Mouse (Mus musculus) hindbrain, embryonic 14.5 days (tissue): ENCODE results near the gene Phf6. TPM values are rescaled to one million over a fixed set of nuclear protein-coding genes. Genes with fewer than 3 reads are reported as not detected.
"Not testable (repeated sequence)": the region's sequence is repeated elsewhere in the genome, so short reads cannot be mapped to it uniquely, and the experiment has no call there.

Experiments
- ATAC-seq: fragments of 200-750 bp; cut with Nextera tagmentation; 2 replicates; pipeline ENCODE4 v1.8.0; 2017; ENCODE audit warnings: moderate number of reproducible peaks, mild to moderate bottlenecking, moderate TSS enrichment, moderate library complexity; ENCODE audit not compliant: low FRiP score
- DNase-seq: peaks from one replicate; pipeline ENCODE4 v3.0.0-alpha.2; 2015; ENCODE audit warnings: low spot score
- H3K27ac ChIP-seq: fragments of 300-500 bp; sonication (generic); 2 replicates; pipeline ENCODE4 v1.5.1; 2014; ENCODE audit warnings: mild to moderate bottlenecking, moderate library complexity
- H3K27me3 ChIP-seq: fragments of 300-500 bp; sonication (generic); 2 replicates; pipeline ENCODE4 v1.6.1; 2014; ENCODE audit warnings: mild to moderate bottlenecking, low read length, mixed read lengths; ENCODE audit not compliant: control insufficient read depth, insufficient read depth
- H3K36me3 ChIP-seq: fragments of 300-500 bp; sonication (generic); replicated peaks from 2 replicates; pipeline ENCODE4 v1.6.1; 2014; ENCODE audit not compliant: control insufficient read depth, insufficient read depth
- H3K4me1 ChIP-seq: fragments of 300-500 bp; sonication (generic); replicated peaks from 2 replicates; pipeline ENCODE4 v1.6.1; 2014; ENCODE audit warnings: antibody characterized with exemption, low read length, mixed read lengths; ENCODE audit not compliant: control insufficient read depth, insufficient read depth
- H3K4me2 ChIP-seq: fragments of 300-500 bp; sonication (generic); replicated peaks from 2 replicates; pipeline ENCODE4 v1.6.1; 2014; ENCODE audit warnings: mild to moderate bottlenecking, moderate library complexity
- H3K4me3 ChIP-seq: fragments of 300-500 bp; sonication (generic); replicated peaks from 2 replicates; pipeline ENCODE4 v1.5.1; 2014; ENCODE audit warnings: mild to moderate bottlenecking, low read length
- H3K9ac ChIP-seq: fragments of 300-500 bp; sonication (generic); 2 replicates; pipeline ENCODE4 v1.6.1; 2014
- H3K9me3 ChIP-seq: fragments of 300-500 bp; sonication (generic); 2 replicates; pipeline ENCODE4 v1.6.1; 2016; ENCODE audit warnings: low read length; ENCODE audit not compliant: control insufficient read depth
- WGBS: fragments of 180-500 bp; shearing (Covaris S2); extraction: QIAGEN DNeasy Blood & Tissue Kit; methylation state at CpG from one replicate; pipeline ENCODE4 v1.1.7; 2014; 5-methylcytosine and 5-hydroxymethylcytosine counted together
- polyA plus RNA-seq: library from polyadenylated mRNA; unstranded; fragments of >200 nt; fragmentation: Nextera tagmentation; extraction: Ambion mirVana; gene quantifications from 2 replicates; pipeline ENCODE4 v1.2.1, GENCODE M21; 2014

The Phf6 gene
- 71.2 and 81.7 TPM in 2 replicates for polyA plus RNA-seq

GRCm38 (mm10) chrX:52911587-52912371 is at the start of gene Phf6:
Phf6 (plus strand) TSS chrX:52912266.
- no peaks in the 10 kb centered on the region for H3K9me3 ChIP-seq
- peak; percentile 99 for ATAC-seq
- peak within 1 kb of the TSS; percentile 97 for H3K27ac ChIP-seq
- no peaks in the 10 kb centered on the region for H3K27me3 ChIP-seq
- WGBS, result 21% methylated on average over 53 of the region's 54 CpGs
- peak; percentile 87 for DNase-seq
- H3K36me3 ChIP-seq, result no peaks in the 10 kb centered on the region
- peak within 1 kb of the TSS; percentile 84 for H3K9ac ChIP-seq
- no peaks in the 10 kb centered on the region for H3K4me1 ChIP-seq
- H3K4me3 ChIP-seq, result peak within 1 kb of the TSS; percentile 64
- peak within 1 kb of the TSS; percentile 56 for H3K4me2 ChIP-seq

GRCm38 (mm10) chrX:52864126-52864525 is 47.9 kb upstream of the Phf6 start:
- H3K27me3 ChIP-seq, result no peaks in the 10 kb centered on the region
- ATAC-seq (no peak), DNase-seq (peak; percentile 59)
- H3K4me2 ChIP-seq, result no peak overlapping the region
- WGBS, result 61% methylated on average over 2 of the region's 2 CpGs
- H3K4me3 ChIP-seq, result no peak overlapping the region
- H3K27ac ChIP-seq, result no peak overlapping the region
- H3K9ac ChIP-seq, result no peak overlapping the region
- no peaks in the 10 kb centered on the region for H3K36me3 ChIP-seq
- no peaks in the 10 kb centered on the region for H3K9me3 ChIP-seq
- no peaks in the 10 kb centered on the region for H3K4me1 ChIP-seq

- not testable (repeated sequence) for H3K4me3 ChIP-seq, H3K9ac ChIP-seq, DNase-seq, H3K27me3 ChIP-seq, H3K4me2 ChIP-seq, H3K36me3 ChIP-seq, ATAC-seq, H3K27ac ChIP-seq, H3K9me3 ChIP-seq, H3K4me1 ChIP-seq
- 93% methylated on average over 6 of the region's 27 CpGs for WGBS
Measured at GRCm38 (mm10) chrX:52898486-52898885, 13.6 kb upstream of the Phf6 start.

- Histone ChIP-seq H3K4me3 (peak overlapping the region; percentile 64), H3K27ac (peak overlapping the region; percentile 97), H3K9me3 (no peaks in the 10 kb centered on the region), H3K4me1 (no peaks in the 10 kb centered on the region), H3K36me3 (no peaks in the 10 kb centered on the region), H3K9ac (peak overlapping the region; percentile 84), H3K27me3 (no peaks in the 10 kb centered on the region), H3K4me2 (peak overlapping the region; percentile 56)
- peak; percentile 68; the same call in 1 of the 2 replicates for ATAC-seq
- DNase-seq, result no peak
- 16% methylated on average over 25 of the region's 26 CpGs for WGBS
Measured at GRCm38 (mm10) chrX:52912372-52912728, 284 bp downstream of the Phf6 start.

GRCm38 (mm10) chrX:52912826-52913701 is 998 bp downstream of the Phf6 start:
- Histone ChIP-seq H3K4me2 (peak overlapping the region; percentile 56), H3K36me3 (no peaks in the 10 kb centered on the region), H3K27ac (peak overlapping the region; percentile 97), H3K4me1 (no peaks in the 10 kb centered on the region), H3K4me3 (peak overlapping the region; percentile 64), H3K9ac (peak overlapping the region; percentile 84), H3K27me3 (no peaks in the 10 kb centered on the region), H3K9me3 (no peaks in the 10 kb centered on the region)
- DNase-seq (no peak), ATAC-seq (no peak)
- 17% methylated on average over 31 of the region's 31 CpGs for WGBS

GRCm38 (mm10) chrX:52913856-52914255 is 1.8 kb downstream of the Phf6 start:
- Histone ChIP-seq H3K9me3 (no peaks in the 10 kb centered on the region), H3K4me2 (peak overlapping the region; percentile 56), H3K27ac (peak overlapping the region; percentile 20; the same call in 1 of the 2 replicates), H3K9ac (peak overlapping the region; percentile 84), H3K27me3 (no peaks in the 10 kb centered on the region), H3K4me3 (peak overlapping the region; percentile 64), H3K36me3 (no peaks in the 10 kb centered on the region), H3K4me1 (no peaks in the 10 kb centered on the region)
- ATAC-seq (no peak), DNase-seq (no peak)
- 54% methylated on average over 4 of the region's 4 CpGs for WGBS

GRCm38 (mm10) chrX:52914705-52915104 is 2.6 kb downstream of the Phf6 start:
- Histone ChIP-seq H3K27me3 (no peaks in the 10 kb centered on the region), H3K4me3 (peak overlapping the region; percentile 26), H3K4me2 (peak overlapping the region; percentile 58), H3K4me1 (no peaks in the 10 kb centered on the region), H3K27ac (no peak overlapping the region), H3K9ac (peak overlapping the region; percentile 46), H3K9me3 (no peaks in the 10 kb centered on the region), H3K36me3 (no peaks in the 10 kb centered on the region)
- ATAC-seq (no peak), DNase-seq (no peak)

- Histone ChIP-seq H3K4me1 (no peaks in the 10 kb centered on the region), H3K36me3 (no peaks in the 10 kb centered on the region), H3K4me2 (no peak overlapping the region), H3K9me3 (no peaks in the 10 kb centered on the region), H3K4me3 (no peak overlapping the region), H3K9ac (no peak overlapping the region), H3K27ac (no peak overlapping the region), H3K27me3 (no peaks in the 10 kb centered on the region)
- DNase-seq (no peak), ATAC-seq (no peak)
- 57% methylated on average over 6 of the region's 7 CpGs for WGBS
Measured at GRCm38 (mm10) chrX:52916516-52916915, 4.5 kb downstream of the Phf6 start.

GRCm38 (mm10) chrX:52926726-52927125 is 14.7 kb downstream of the Phf6 start:
- H3K9ac ChIP-seq, result no peak overlapping the region
- H3K4me1 ChIP-seq, result no peaks in the 10 kb centered on the region
- H3K27me3 ChIP-seq, result no peaks in the 10 kb centered on the region
- no peak overlapping the region for H3K4me2 ChIP-seq
- H3K27ac ChIP-seq, result no peak overlapping the region
- H3K36me3 ChIP-seq, result no peaks in the 10 kb centered on the region; the same call in 1 of the 2 replicates
- no peak for ATAC-seq
- DNase-seq, result no peak
- 80% methylated on average over 9 of the region's 9 CpGs for WGBS
- H3K9me3 ChIP-seq, result no peaks in the 10 kb centered on the region
- H3K4me3 ChIP-seq, result no peak overlapping the region
